Comparison of ENCODE assay signal across 13 mouse cellular contexts in genomic region chr11:17686806-17687205, GRCm38 (mm10).
DNase-seq lines count a peak whose midpoint lies in the region; ATAC-seq and TF ChIP-seq lines count a peak whose summit lies in the region.
"Had no signal": no experiment of that assay in that cellular context is flagged by ENCODE, and none has a peak within 500 bp of the region (broad histone marks: within the 10 kb centered on the region; RNA-seq: fewer than 3 reads in every experiment).

No protein-coding gene starts in this region.

- 36% methylated on average over 2 of the region's 2 CpGs for WGBS in heart, embryonic 12.5 days
- 58% methylated on average over 2 of the region's 2 CpGs for WGBS in lung, postnatal 0 days
- WGBS in lung, adult 2 months, result 32% methylated on average over 2 of the region's 2 CpGs
- WGBS in forebrain, embryonic 16.5 days, result 27% methylated on average over 2 of the region's 2 CpGs
- 49% methylated on average over 2 of the region's 2 CpGs for WGBS in stomach, embryonic 16.5 days
- 66% methylated on average over 2 of the region's 2 CpGs for WGBS in midbrain, embryonic 13.5 days

- no peaks in the 10 kb centered on the region for H3K36me3 ChIP-seq in heart, embryonic 12.5 days
- no peaks in the 10 kb centered on the region for H3K36me3 ChIP-seq in lung, postnatal 0 days (ENCODE audit: insufficient read depth, low read length)
- H3K36me3 ChIP-seq in forebrain, embryonic 16.5 days (ENCODE audit: control insufficient read depth, insufficient read depth), result no peaks in the 10 kb centered on the region
- H3K36me3 ChIP-seq in stomach, embryonic 16.5 days (ENCODE audit: control insufficient read depth, insufficient read depth, low read length), result no peaks in the 10 kb centered on the region
- H3K36me3 ChIP-seq in midbrain, embryonic 13.5 days, result no peaks in the 10 kb centered on the region
- H3K36me3 ChIP-seq: neural tube, embryonic 12.5 days had no signal

- no peak for TF ChIP-seq POLR2A in lung, adult 2 months (IDR thresholded peaks at IDR 0.05; ENCODE audit: borderline replicate concordance, extremely low read depth, low read depth, low read length)

- H3K4me1 ChIP-seq in heart, embryonic 12.5 days (replicated peaks), result peaks cover 9% of the 10 kb centered on the region; the same call in 1 of the 2 replicates
- H3K4me1 ChIP-seq in lung, postnatal 0 days (ENCODE audit: insufficient read depth, low read depth, low read length), result no peaks in the 10 kb centered on the region
- H3K4me1 ChIP-seq in lung, adult 2 months (ENCODE audit: control insufficient read depth, insufficient read depth, low read length), result no peaks in the 10 kb centered on the region
- 0 out of 2 replicates have a peak, but pooled peaks cover 2% of the 10 kb centered on the region for H3K4me1 ChIP-seq in forebrain, embryonic 16.5 days (replicated peaks; ENCODE audit: control insufficient read depth, insufficient read depth, low read length)
- H3K4me1 ChIP-seq in stomach, embryonic 16.5 days (ENCODE audit: control insufficient read depth, insufficient read depth, low read length), result no peaks in the 10 kb centered on the region
- no peaks in the 10 kb centered on the region for H3K4me1 ChIP-seq in midbrain, embryonic 13.5 days (replicated peaks)
- H3K4me1 ChIP-seq: neural tube, embryonic 12.5 days had no signal

- H3K4me2 ChIP-seq in heart, embryonic 12.5 days, result no peak overlapping the region
- no peak overlapping the region for H3K4me2 ChIP-seq in lung, postnatal 0 days (replicated peaks; ENCODE audit: low read depth, low read length)
- H3K4me2 ChIP-seq in forebrain, embryonic 16.5 days (ENCODE audit: low read length), result no peak overlapping the region
- no peak overlapping the region for H3K4me2 ChIP-seq in stomach, embryonic 16.5 days (ENCODE audit: low read depth, low read length)
- no peak overlapping the region for H3K4me2 ChIP-seq in midbrain, embryonic 13.5 days (replicated peaks)
- H3K4me2 ChIP-seq: midbrain, embryonic 11.5 days; neural tube, embryonic 12.5 days had no signal

- TF ChIP-seq CTCF in lung, postnatal 0 days (IDR thresholded peaks at IDR 0.05), result no peak
- no peak for TF ChIP-seq CTCF in lung, adult 2 months (IDR thresholded peaks at IDR 0.05; ENCODE audit: insufficient read depth, low read length)

- no peaks in the 10 kb centered on the region for H3K9me3 ChIP-seq in heart, embryonic 12.5 days (replicated peaks)
- H3K9me3 ChIP-seq in lung, postnatal 0 days (ENCODE audit: low read length), result no peaks in the 10 kb centered on the region
- H3K9me3 ChIP-seq in forebrain, embryonic 16.5 days (ENCODE audit: control insufficient read depth, low read length), result peaks cover 6% of the 10 kb centered on the region
- 0 out of 2 replicates have a peak, but pooled peaks cover 5% of the 10 kb centered on the region for H3K9me3 ChIP-seq in stomach, embryonic 16.5 days (replicated peaks; ENCODE audit: control insufficient read depth, low read length)
- H3K9me3 ChIP-seq in midbrain, embryonic 13.5 days, result peaks cover 5% of the 10 kb centered on the region

- H3K27ac ChIP-seq in heart, embryonic 12.5 days (ENCODE audit: poor library complexity, severe bottlenecking), result no peak overlapping the region
- no peak overlapping the region for H3K27ac ChIP-seq in lung, postnatal 0 days (ENCODE audit: low read length)
- no peak overlapping the region for H3K27ac ChIP-seq in forebrain, embryonic 16.5 days (ENCODE audit: low read length)
- peak overlapping the region; percentile 41; the same call in 1 of the 2 replicates for H3K27ac ChIP-seq in stomach, embryonic 16.5 days (ENCODE audit: low read length)
- no peak overlapping the region for H3K27ac ChIP-seq in midbrain, embryonic 13.5 days
- H3K27ac ChIP-seq: liver, embryonic 14.5 days; neural tube, embryonic 12.5 days had no signal

- H3K4me3 ChIP-seq in heart, embryonic 12.5 days, result no peak overlapping the region
- no peak overlapping the region for H3K4me3 ChIP-seq in lung, postnatal 0 days (ENCODE audit: low read depth, low read length)
- no peak overlapping the region for H3K4me3 ChIP-seq in lung, adult 2 months (replicated peaks; ENCODE audit: extremely low read depth, low read depth, low read length)
- H3K4me3 ChIP-seq in forebrain, embryonic 16.5 days (replicated peaks; ENCODE audit: low read length), result no peak overlapping the region
- H3K4me3 ChIP-seq in stomach, embryonic 16.5 days (replicated peaks; ENCODE audit: low read length), result no peak overlapping the region
- no peak overlapping the region for H3K4me3 ChIP-seq in midbrain, embryonic 13.5 days (replicated peaks)
- H3K4me3 ChIP-seq: neural tube, embryonic 12.5 days had no signal

- no peaks in the 10 kb centered on the region for H3K27me3 ChIP-seq in heart, embryonic 12.5 days (replicated peaks)
- no peaks in the 10 kb centered on the region for H3K27me3 ChIP-seq in lung, postnatal 0 days (replicated peaks; ENCODE audit: insufficient read depth, low read length)
- H3K27me3 ChIP-seq in forebrain, embryonic 16.5 days (replicated peaks; ENCODE audit: control insufficient read depth, insufficient read depth, low read length), result no peaks in the 10 kb centered on the region
- no peaks in the 10 kb centered on the region for H3K27me3 ChIP-seq in stomach, embryonic 16.5 days (ENCODE audit: control insufficient read depth, insufficient read depth, low read length)
- H3K27me3 ChIP-seq in midbrain, embryonic 13.5 days, result no peaks in the 10 kb centered on the region
- H3K27me3 ChIP-seq: neural tube, embryonic 12.5 days had no signal

- no peak for TF ChIP-seq EP300 in lung, postnatal 0 days (IDR thresholded peaks at IDR 0.05)

- ATAC-seq in heart, embryonic 12.5 days (ENCODE audit: insufficient number of reproducible peaks, low FRiP score), result no peak
- ATAC-seq in lung, postnatal 0 days, result no peak
- peak; percentile 83 for ATAC-seq in forebrain, embryonic 16.5 days
- no peak for ATAC-seq in stomach, embryonic 16.5 days (ENCODE audit: insufficient read depth, low FRiP score)
- ATAC-seq in midbrain, embryonic 13.5 days, result no peak

- H3K9ac ChIP-seq in heart, embryonic 12.5 days, result no peak overlapping the region
- no peak overlapping the region for H3K9ac ChIP-seq in lung, postnatal 0 days (replicated peaks; ENCODE audit: low read depth)
- H3K9ac ChIP-seq in forebrain, embryonic 16.5 days (replicated peaks; ENCODE audit: low read depth, low read length), result no peak overlapping the region
- no peak overlapping the region for H3K9ac ChIP-seq in stomach, embryonic 16.5 days (ENCODE audit: low read length)
- no peak overlapping the region for H3K9ac ChIP-seq in midbrain, embryonic 13.5 days (replicated peaks)
- H3K9ac ChIP-seq: liver, embryonic 14.5 days; neural tube, embryonic 12.5 days had no signal

- DNase-seq in heart, adult 8-10 months (ENCODE audit: low spot score), result peak; percentile 11
- DNase-seq in lung, postnatal 0 days (ENCODE audit: low spot score), result peak; percentile 11
- DNase-seq in lung, adult 2 months, result no peak
- DNase-seq: cerebellum, postnatal 36 days; kidney, postnatal 4 days; right cerebral cortex, adult 18-20 months had no signal
